Mouse (Mus musculus): ENCODE results near the gene Nf2.

The Nf2 gene

GRCm38 (mm10) chr11:4793006-4793405 is 56.3 kb downstream of the Nf2 start:
- peak; percentile 14 for DNase-seq (ENCODE audit: low spot score)

GRCm38 (mm10) chr11:4791549-4791948 is 57.8 kb downstream of the Nf2 start:
- DNase-seq (ENCODE audit: low spot score) = no peak

- no peak for DNase-seq (ENCODE audit: low spot score)
Measured at GRCm38 (mm10) chr11:4789691-4790090, 59.6 kb downstream of the Nf2 start.

- DNase-seq (ENCODE audit: low spot score) = no peak
Measured at GRCm38 (mm10) chr11:4784629-4785142, 64.7 kb downstream of the Nf2 start.

- no peak for DNase-seq (ENCODE audit: low spot score)
Measured at GRCm38 (mm10) chr11:4783116-4783515, 66.2 kb downstream of the Nf2 start.

- no peak for DNase-seq (ENCODE audit: low spot score)
Measured at GRCm38 (mm10) chr11:4780927-4781326, 68.4 kb downstream of the Nf2 start.

GRCm38 (mm10) chr11:4772925-4773324 is 76.4 kb downstream of the Nf2 start:
- DNase-seq (ENCODE audit: low spot score) = peak; percentile 75

GRCm38 (mm10) chr11:4771756-4772155 is 77.6 kb downstream of the Nf2 start:
- DNase-seq (ENCODE audit: low spot score) = no peak

- no peak for DNase-seq (ENCODE audit: low spot score)
Measured at GRCm38 (mm10) chr11:4769881-4770280, 79.5 kb downstream of the Nf2 start.

- DNase-seq (ENCODE audit: low spot score) = no peak
Measured at GRCm38 (mm10) chr11:4769293-4769692, 80.0 kb downstream of the Nf2 start.

- DNase-seq (ENCODE audit: low spot score) = no peak
Measured at GRCm38 (mm10) chr11:4768399-4768798, 80.9 kb downstream of the Nf2 start.

GRCm38 (mm10) chr11:4764476-4764875 is 84.9 kb downstream of the Nf2 start:
- DNase-seq (ENCODE audit: low spot score) = no peak

GRCm38 (mm10) chr11:4763631-4764030 is 85.7 kb downstream of the Nf2 start:
- DNase-seq (ENCODE audit: low spot score) = peak; percentile 73

GRCm38 (mm10) chr11:4762511-4762910 is 86.8 kb downstream of the Nf2 start:
- DNase-seq (ENCODE audit: low spot score) = no peak

GRCm38 (mm10) chr11:4761991-4762390 is 87.3 kb downstream of the Nf2 start:
- no peak for DNase-seq (ENCODE audit: low spot score)

- no peak for DNase-seq (ENCODE audit: low spot score)
Measured at GRCm38 (mm10) chr11:4760438-4760837, 88.9 kb downstream of the Nf2 start.

GRCm38 (mm10) chr11:4757789-4758158 is 91.6 kb downstream of the Nf2 start:
- DNase-seq (ENCODE audit: low spot score) = peak; percentile 56

GRCm38 (mm10) chr11:4756984-4757788 is 92.2 kb downstream of the Nf2 start:
- peak; percentile 64 for DNase-seq (ENCODE audit: low spot score)

- no peak for DNase-seq (ENCODE audit: low spot score)
Measured at GRCm38 (mm10) chr11:4756460-4756859, 92.9 kb downstream of the Nf2 start.

- no peak for DNase-seq (ENCODE audit: low spot score)
Measured at GRCm38 (mm10) chr11:4754867-4755266, 94.5 kb downstream of the Nf2 start.

- DNase-seq (ENCODE audit: low spot score) = no peak
Measured at GRCm38 (mm10) chr11:4754036-4754435, 95.3 kb downstream of the Nf2 start.

- DNase-seq (ENCODE audit: low spot score) = no peak
Measured at GRCm38 (mm10) chr11:4752836-4753235, 96.5 kb downstream of the Nf2 start.

- DNase-seq (ENCODE audit: low spot score) = peak; percentile 83
Measured at GRCm38 (mm10) chr11:4750263-4750662, 99.1 kb downstream of the Nf2 start.

GRCm38 (mm10) chr11:4747285-4747684 is 102.1 kb downstream of the Nf2 start:
- DNase-seq (ENCODE audit: low spot score) = no peak

Data from embryo, embryonic 10.5 days (tissue).